Mouse (Mus musculus) cerebellum, adult 2 months (tissue): ENCODE results near the gene Nacc1.

Experiments used
- CTCF ChIP-seq: fragments of 200-500 bp; IDR thresholded peaks from 2 replicates; pipeline ENCODE4 v1.5.1; 2011; ENCODE audit warnings: low read depth, mild to moderate bottlenecking, control low read depth, low read length, moderate library complexity, borderline replicate concordance; ENCODE audit not compliant: insufficient read depth
- POLR2A ChIP-seq: fragments of 200-500 bp; IDR thresholded peaks from 2 replicates; pipeline ENCODE4 v1.6.1; 2011; ENCODE audit warnings: low read length, control low read depth, borderline replicate concordance; ENCODE audit not compliant: insufficient read depth

- TF ChIP-seq CTCF (no peak), POLR2A (no peak)
These were observed 40.9 kb downstream of the Nacc1 start for GRCm38 (mm10) chr8:84646800-84647199.
